Mouse (Mus musculus) kidney, postnatal 25 days (tissue): ENCODE measurements around the gene Klk8.

ENCODE experiments used
- DNase-seq, 2 experiments: peaks; one replicate each; pipeline ENCODE4 v3.0.0; 2021; ENCODE audit warnings: mixed read lengths in 2 of 2

Klk8 gene

DNA sequence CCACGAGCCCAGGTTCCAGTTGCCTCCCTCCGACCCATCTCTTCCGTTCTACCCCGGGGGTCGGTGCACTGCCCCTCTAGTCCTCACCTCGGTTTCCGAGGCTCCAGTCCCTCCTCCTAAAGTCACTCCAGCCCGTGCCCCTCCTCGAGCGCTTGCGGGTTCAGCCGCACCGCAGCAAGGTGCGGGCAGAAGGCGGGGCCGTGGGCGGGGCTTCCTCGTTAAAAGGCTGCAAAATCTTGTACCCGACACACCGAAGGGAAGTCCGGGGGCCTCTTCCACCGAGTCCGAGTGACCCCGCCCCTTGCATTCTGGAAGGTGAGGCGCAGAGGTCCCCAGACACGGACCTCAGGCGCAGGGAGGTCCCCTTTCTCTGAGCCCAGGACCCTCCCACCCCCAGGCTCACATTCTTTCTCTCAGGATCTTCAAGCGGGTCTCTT, at the start of gene Klk8:
Gene Klk8, plus strand, starts transcription at position 245 of the 437 bp plus-strand sequence.
- DNase-seq = peak; percentile 33 to 52

DNA sequence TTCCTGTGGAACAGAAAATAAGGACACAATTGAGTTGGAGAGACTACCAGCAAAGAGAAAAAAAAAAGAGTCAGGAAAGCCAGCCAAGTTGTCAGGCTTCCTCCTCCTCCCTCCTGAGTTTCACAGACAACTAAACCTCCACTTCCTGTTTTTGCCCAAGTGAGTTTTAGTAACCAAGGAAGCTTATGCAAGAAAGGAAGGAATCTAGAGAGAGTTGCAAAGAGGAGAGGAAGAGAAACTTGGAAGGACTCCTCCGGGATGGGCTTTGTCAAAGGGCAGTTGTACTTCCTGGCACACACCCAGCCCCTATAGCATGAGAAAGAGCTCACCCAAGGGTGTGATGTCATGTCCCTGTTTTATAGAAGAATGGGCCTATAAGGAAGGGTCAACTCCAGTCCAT, 49.6 kb upstream of the Klk8 start:
- peak in 1 of 2 experiments; percentile 15 for DNase-seq

DNA sequence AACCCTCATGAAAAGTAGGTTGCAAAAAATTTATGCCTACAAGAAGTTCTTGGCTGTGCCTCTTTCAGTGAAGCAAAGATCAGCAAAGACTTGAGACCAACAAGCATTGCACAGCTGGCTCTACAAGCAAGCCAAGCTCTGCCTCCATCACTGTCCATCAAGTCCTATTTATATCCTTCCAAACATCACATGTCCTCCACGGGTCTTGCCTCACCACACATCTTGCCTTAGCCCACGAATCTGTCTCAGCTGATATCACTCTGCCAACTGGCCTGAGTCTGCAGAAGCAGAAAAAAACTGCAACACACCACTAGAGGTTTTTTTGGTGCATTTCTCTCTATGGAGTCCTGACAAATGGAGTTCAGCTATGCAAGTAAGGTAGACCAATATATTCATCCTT, 44.6 kb upstream of the Klk8 start:
- DNase-seq = no peak

DNA sequence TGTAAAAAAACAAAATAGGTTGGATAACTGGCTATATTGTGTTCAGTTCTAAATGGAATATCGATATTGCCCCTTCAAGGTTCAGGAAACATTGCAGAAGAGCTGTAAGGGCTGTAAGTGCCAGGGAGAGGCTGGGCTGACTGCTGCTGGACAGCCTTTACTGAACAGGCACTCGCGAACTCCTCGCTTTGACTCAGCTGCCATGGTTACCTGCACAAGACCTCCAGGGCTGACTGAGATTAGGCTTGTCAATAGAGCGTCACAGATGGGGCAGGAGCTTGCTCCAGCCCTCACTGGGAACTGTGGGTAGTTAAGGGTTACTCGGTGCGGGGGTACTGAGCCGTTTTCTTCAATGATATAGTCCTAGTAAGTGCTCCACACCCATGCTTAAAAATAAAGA, 30.9 kb upstream of the Klk8 start:
- DNase-seq = no peak

DNA sequence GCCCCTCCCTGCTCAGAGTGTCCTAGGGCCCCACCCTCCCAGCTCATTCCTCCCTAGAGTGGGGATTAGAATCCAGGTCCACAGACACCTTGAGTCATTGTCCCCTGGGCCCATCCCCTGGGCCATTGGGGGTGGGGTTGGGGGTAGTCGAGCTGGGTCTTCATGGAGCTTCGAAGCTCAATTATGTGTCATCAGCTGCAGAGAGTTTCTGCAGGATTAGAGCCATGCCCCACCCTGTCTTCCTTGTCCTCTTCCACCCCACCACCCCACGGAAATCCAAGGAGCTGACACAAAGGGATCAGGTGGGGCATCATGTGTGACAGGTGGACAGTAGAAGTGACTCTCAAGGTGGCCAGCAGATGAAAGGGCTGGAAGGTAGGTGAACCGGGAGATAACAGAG, 28.8 kb upstream of the Klk8 start, which contains the start of gene Klk12:
Gene Klk12, plus strand, starts transcription at position 301 of the 400 bp plus-strand sequence.
- DNase-seq = no peak

DNA sequence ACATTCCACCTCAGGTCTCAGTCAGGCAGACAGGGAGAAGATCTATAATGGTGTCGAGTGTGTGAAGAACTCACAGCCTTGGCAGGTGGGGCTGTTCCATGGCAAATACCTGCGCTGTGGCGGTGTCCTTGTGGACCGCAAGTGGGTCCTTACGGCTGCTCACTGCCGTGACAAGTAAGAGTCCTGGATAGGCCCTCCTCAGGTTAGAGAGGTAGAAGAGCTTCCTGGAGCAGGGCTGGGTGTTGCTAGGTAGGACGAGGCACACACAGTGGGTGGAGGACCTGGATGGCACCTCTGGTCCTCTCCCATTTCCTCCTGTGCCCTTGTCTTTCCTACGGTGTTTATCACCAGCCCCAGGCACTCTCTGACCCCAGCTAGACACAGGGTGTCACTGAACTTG, 27.7 kb upstream of the Klk8 start:
- DNase-seq = no peak

DNA sequence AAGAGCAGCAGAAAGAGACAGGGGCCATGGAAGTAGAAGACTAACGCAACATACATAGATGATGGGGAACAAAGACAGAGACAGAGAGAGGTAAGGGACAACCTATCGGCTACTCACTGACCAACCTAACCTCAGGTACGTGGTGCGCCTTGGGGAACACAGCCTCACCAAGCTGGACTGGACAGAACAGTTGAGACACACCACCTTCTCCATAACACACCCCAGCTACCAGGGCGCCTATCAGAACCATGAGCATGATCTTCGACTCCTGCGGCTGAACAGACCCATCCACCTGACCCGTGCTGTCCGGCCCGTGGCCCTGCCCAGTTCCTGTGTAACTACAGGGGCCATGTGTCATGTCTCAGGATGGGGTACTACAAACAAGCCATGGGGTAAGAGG, 26.7 kb upstream of the Klk8 start:
- no peak for DNase-seq

DNA sequence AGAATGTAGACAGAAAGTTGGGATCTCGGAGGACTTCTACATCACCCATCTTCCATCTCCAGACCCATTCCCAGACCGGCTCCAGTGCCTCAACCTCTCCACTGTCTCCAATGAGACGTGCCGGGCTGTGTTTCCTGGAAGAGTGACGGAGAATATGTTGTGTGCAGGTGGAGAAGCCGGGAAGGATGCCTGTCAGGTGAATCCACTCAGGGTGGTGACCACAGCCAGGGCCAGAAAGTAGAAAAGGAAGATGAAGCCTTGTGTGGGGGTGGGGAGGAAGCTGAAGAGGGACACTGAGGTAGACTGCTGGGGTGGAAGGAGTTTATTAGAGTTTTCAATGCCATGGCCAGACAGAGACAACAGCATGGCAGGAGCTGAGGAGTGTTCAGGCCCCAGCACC, 25.5 kb upstream of the Klk8 start:
- no peak for DNase-seq

DNA sequence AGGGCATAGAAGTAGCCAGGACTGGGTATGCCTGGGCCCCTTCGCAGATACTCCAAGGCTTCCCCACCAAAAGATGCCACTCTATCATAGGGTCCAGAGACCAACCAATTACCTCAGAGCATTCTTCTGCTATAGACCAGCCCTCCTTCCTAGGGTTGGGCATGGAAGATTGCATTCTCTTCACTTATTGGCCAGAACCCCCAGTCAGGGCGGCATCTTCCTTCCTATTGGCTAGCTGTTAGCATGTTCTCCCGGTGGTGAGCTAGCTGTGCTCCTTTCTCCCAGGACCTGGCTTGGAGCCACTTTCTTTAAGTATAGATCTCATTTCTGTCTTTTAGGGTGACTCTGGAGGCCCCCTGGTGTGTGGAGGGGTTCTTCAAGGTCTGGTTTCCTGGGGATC, 24.5 kb upstream of the Klk8 start:
- DNase-seq = no peak

DNA sequence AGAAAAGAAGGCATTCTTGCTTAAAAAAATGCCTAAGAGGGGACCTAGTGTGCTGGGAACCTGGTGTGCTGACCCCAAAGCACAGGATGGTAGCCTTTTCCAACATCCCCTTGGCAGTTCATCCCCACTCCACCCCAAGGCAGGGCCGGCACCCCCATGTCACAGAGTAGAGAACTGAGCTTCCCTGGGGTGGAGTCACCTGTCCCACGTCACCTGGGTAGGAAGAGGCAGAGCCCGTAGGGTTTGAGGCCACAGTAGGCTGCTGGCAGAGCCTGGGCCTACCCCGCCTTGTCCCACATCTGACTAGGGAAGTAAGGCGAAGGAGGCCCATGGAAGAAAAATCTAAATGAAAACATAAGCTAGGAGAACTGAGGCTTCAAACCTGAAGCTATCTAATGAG, 23.0 kb upstream of the Klk8 start, which contains the start of gene Klk11:
Gene Klk11, plus strand, starts transcription at position 241 of the 400 bp plus-strand sequence.
- no peak for DNase-seq

DNA sequence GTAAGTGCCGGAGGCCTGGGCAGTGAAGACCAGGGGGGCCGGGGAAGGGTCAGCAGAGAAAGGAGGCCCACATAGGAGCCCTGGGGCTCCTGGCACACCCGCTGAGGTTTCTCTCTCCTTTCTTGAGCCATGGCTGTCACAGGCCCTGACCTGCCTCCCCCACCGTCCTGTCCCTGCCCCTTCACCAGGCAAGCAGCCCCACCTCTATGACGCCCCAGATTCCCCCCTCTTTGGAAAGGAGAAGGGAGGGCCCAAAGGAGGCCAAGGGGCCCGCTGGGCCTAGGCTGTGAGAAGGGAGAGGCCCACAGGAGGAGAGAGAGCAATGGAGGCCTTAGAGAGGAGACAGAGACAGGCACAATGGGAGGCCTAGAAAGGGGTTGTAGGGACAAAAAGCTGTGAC, 22.6 kb upstream of the Klk8 start:
- DNase-seq = no peak

DNA sequence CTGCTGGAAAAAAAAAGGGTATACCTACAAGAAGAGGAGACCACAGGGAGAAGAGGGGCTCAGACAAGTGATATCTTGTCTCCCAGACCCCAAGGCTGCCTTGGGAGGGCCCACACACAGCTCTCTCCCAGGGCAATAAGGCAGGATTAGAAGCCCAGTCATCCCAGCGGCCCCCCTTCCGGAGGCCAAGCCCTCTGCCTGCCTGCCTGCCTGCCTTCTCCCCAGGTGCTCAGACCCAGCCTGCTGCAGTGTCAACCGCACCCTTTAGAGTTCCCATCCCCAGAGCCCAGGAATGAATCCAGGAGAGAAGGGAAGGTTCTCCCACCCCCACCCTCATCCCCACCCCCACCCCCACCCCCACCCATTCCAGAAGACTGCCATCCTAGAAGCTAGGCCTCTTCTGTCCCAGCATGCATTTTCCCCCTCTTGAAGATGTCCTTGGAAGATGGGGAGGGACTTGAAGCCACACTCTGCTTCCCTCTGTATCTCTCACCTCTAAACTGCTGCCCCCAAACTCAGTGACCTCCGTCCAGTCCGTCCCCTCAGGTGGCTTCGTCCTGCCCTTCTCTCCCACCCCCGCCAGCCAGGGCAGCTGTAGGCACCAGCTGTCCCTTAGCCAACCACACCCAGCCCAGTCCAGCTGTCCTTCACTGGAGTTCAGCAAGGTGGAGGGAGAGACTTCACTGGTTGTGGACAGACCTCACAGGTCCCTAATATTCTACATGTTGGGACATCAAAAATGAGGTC, 21.9 kb upstream of the Klk8 start:
- no peak for DNase-seq

DNA sequence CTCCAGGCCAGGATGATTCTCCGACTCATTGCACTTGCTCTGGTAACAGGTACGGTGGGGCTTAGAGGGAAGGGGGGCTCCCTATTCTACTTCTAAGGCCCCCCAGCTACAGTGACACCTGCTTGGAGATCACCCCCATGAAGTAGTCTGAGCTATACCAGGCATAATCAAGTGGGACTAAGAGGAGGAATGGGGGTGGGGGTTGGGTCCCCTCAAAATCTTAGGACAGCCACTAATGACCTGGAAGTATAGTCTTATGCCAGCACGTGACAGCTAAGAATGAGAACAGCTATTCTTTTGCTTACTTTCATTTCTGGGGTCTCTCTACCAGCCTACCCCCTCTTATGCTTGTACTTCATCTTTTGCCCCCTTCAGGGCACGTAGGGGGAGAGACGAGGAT, 20.9 kb upstream of the Klk8 start:
- no peak for DNase-seq

DNA sequence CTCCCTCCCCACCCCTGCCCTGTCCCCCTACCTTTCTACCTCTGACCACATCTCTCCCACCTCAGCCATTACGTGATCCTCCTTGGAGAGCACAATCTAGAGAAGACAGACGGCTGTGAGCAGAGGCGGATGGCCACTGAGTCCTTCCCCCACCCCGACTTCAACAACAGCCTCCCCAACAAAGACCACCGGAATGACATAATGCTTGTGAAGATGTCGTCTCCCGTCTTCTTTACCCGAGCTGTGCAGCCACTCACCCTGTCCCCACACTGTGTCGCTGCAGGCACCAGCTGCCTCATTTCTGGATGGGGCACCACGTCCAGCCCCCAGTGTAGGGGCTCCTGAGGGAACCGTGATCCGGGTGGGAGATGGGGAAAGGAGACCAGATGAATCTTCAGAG, 20.0 kb upstream of the Klk8 start:
- DNase-seq = no peak

DNA sequence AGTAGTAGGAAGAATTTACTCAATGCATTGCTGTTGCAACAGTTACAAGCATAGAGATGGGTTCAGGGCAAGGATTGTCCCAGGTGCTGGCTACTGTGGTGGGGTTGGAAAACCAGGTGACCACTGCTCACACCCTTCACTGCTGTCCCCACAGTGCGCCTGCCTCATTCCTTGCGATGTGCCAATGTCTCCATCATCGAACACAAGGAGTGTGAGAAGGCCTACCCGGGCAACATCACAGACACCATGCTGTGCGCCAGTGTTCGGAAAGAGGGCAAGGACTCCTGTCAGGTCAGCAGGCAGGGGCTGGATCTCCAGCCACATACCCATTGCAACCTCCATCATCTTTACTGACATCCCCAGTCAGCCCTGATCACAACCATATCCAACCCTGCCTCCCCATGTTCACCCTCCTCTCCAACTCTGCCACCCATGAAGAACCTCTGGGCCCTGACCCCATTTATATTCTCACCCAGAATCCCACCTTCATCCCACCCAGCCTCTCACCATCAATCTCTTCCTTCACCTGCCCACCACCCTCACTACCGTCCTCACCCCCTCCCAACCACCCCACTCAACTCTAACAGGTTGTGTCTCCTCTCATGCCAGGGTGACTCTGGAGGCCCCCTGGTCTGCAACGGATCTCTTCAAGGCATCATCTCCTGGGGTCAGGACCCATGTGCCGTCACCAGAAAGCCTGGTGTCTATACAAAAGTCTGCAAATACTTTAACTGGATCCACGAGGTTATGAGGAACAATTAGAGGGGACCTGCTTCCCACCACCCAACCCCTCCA, 19.0 kb upstream of the Klk8 start:
- DNase-seq = no peak

DNA sequence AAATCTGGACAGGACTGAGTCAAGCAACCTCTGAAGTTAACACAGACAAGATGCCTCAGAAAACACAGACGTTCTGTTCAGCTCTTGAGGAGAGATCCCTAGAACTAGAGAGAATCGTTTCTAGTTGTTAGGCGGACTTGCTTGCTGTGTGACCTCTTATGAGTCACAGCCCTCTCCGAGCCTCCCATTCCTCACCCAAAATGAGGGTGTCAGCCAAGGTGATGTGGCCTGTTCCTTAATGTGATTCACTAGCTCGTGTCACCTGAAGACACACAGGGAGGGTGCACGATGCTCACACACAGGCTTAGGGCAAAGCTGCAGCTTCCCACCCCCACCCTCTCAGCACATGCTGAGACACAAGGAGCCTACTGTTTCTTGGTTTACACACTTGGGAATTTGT, 17.1 kb upstream of the Klk8 start:
- DNase-seq = no peak

DNA sequence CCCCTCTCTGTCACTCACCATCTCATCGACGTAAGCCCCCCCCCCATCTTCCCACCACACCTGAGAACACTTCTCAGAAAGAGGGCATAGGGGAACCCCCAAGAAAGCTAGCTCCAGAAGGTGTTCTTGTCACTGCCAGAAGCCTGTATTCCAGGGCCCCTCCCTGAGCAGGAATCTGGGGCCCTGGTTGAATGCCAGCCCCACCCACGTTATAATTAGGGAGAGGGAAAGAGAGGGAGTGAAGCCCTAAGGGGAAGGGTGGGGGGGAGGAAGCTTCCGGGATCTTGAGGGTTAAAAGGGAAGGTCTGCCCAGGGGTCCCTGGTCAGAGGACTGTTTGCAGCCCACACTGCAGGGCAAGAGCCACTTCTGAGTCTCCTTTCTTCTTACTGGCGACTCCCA, 16.6 kb upstream of the Klk8 start, which contains the start of gene Klk10:
Gene Klk10, plus strand, starts transcription at position 290 of the 400 bp plus-strand sequence.
- DNase-seq = no peak

DNA sequence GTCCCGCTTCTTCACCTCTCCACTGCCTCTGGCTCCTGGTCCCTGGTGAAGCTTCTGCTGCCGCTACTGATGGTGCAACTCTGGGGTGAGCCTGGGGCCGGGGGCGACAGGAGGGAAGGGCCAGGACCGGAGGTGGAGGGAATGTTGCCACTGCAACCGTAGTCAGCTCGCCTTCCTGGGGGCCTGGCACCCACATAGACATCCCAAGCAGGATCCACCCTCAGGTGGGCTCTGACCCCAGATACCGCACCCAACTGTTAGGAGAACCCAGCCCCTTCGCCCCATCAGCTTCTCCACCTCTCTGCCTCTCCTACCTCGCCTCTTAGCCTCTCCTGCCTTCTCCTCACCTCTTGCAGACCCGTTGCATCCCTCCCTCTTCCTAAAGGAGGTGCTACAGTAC, 15.8 kb upstream of the Klk8 start:
- no peak for DNase-seq

DNA sequence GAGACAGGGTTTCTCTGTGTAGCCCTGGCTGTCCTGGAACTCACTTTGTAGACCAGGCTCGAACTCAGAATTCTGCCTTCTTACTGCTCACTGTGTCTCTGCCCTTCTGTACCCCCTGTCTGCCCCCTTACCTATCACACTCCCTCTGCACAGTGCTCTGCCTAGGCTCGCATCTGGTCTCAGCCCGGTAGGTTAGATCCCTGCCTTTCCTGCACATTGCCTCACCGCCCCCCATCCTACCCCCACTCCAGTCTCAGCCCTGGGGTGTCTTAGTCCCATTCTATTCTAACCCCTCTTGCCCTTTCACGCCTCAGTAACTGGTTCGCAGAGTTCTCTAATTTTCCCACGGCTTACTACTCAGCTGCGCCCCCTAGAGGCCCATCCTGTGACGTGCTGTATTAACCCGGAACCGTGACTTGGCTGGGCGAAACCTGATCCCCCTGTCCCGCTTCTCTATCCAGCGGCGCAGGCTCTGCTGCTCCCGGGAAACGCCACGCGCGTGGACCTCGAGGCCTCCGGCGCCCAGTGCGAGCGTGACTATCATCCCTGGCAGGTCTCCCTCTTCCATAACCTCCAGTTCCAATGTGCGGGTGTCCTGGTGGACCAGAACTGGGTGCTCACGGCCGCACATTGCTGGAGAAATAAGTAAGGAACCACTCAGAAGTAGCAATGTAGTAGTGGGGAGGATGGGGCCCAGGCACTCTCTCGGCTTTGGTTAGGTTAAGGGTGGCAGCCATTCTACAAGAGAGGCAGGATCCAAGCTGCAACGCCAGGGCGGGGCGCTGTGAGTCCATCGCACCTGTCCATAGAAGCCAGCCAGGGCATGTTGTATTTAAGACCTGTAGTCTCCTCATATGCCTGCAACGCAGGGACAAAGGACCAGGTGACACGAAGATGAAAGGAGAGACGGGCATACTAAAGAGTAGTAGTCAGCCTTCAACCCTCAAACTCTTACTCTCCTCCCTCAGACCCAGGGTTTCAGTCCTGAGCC, 14.8 kb upstream of the Klk8 start:
- peak; percentile 78 to 85 for DNase-seq

DNA sequence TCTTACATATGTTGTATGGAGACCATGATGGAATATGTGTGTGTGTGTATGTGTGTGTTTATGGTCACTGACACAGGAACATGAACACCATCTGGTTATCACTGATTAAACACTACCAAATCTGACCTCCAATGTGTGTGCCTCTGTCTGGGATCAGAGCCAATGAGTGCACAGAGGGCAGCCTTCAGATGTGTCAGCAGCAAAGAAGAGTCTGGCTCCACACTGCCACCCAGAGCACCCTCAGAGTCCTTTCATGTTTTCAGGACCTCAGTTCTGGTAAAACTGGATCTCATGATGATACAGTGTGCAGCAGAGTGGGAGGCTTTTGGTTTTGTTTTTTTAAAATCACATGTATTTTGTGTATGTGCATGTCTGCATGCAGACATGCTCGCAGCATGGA, 12.1 kb upstream of the Klk8 start:
- peak; percentile 28 to 47 for DNase-seq

DNA sequence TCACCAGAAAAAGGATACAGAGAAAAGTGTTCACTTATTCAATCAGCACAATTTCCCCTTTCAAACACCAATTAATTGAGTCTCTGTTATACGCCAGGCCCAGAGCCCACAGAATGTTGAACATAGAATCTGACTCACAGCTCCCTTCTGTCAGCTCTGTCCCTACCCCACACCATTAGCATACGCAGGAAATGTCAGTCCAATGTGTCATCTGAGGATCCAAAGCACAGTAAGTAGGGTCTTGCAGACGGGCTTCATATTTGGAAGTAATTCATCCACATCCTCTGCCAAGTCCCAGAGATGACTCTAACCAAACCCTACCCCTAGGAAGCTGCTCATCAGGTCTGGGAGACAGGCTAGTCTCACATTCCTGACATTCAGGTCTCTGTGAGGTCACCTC, 9.3 kb upstream of the Klk8 start:
- no peak for DNase-seq

DNA sequence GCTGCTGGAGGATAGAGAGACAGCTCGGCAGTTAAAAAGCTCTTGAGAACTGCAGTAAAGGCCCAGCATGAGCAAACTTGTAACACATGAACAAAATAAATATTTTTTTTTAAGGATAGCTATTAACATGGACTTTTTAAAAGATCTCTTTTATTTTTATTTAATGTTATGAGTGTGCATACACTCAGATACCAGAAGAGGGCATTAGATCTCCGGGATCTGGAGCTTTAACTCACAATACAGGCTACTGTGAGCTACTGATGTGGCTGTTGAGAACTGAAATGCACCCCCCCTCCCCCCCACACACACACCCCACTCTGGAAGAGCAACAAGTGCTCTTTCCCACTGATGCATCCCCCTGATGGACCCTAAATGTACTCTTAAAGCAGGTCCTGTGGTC, 8.1 kb upstream of the Klk8 start:
- DNase-seq = no peak

DNA sequence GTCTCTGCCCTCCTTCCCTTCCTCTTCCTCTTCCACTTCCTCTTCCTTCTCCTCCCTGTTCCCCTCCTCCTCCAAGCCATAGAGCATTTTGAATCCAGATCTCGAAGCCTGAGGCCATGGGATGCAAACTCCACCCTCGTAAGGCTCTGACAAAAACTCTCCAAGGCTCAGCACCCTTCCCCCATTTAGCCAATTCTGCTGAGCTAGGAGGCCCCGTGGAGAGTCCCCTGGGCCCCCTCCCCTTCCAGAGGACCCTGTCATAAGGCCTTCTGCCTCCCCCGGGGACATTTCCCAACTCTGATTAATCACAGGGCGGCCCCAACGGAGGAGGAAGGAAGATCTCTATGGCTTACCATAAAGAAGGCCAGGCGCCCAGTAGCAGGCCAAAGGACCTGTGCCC, 5.8 kb upstream of the Klk8 start, which contains the start of gene Klk9:
Gene Klk9, plus strand, starts transcription at position 301 of the 400 bp plus-strand sequence.
- no peak for DNase-seq
